Comparison of ENCODE assay signal across 20 mouse cellular contexts in the genomic region with DNA sequence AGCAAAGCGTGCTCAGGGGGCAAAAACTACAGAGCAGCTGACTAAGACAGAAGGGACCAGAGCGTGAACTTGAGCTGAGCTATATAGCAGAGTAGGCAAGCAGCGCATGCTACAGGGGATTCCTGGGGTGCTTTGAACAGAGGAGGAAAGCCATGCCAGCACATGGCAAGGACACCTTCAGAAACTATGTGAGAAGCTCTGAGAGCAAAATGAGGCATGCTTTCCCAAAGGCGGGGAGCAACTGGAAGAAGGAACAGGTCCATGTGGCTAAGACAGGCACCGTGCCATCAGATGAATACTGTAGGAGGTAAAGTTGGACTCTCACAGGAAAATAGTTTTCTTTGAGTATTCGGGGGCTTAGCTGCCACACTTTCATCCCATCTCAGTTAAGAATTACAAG.
"Had no signal": no experiment of that assay in that cellular context is flagged by ENCODE, and none has a peak within 500 bp of the region (broad histone marks: within the 10 kb centered on the region; RNA-seq: fewer than 3 reads in every experiment).

No protein-coding gene starts in this region.

- H3K9me3 ChIP-seq: kidney, embryonic 15.5 days; limb, embryonic 13.5 days; liver, embryonic 13.5 days; midbrain, embryonic 13.5 days; neural tube, embryonic 13.5 days; stomach, embryonic 15.5 days had no signal

- H3K9ac ChIP-seq: kidney, embryonic 15.5 days; limb, embryonic 13.5 days; liver, embryonic 13.5 days; midbrain, embryonic 13.5 days; neural tube, embryonic 13.5 days; stomach, embryonic 15.5 days had no signal

- H3K36me3 ChIP-seq: kidney, embryonic 15.5 days; liver, embryonic 13.5 days; midbrain, embryonic 13.5 days; neural tube, embryonic 13.5 days; stomach, embryonic 15.5 days had no signal

- ATAC-seq: midbrain, embryonic 13.5 days; midbrain, embryonic 16.5 days had no signal

- H3K4me3 ChIP-seq: kidney, embryonic 15.5 days; limb, embryonic 13.5 days; liver, embryonic 13.5 days; midbrain, embryonic 13.5 days; myocyte; neural tube, embryonic 13.5 days; stomach, embryonic 15.5 days had no signal

- H3K27me3 ChIP-seq: kidney, embryonic 15.5 days; limb, embryonic 13.5 days; liver, embryonic 13.5 days; midbrain, embryonic 13.5 days; neural tube, embryonic 13.5 days; stomach, embryonic 15.5 days had no signal

- DNase-seq: kidney, adult 8-10 months; kidney, postnatal 10 days; kidney, postnatal 36 days; layer of hippocampus, postnatal 36 days; left cerebral cortex, postnatal 4 days; liver, embryonic 13.5 days; lung, adult 2 months; lung, postnatal 14 days; lung, postnatal 4 days; retina, postnatal 1 day; right cerebral cortex, postnatal 25 days; spleen, adult 18-20 months; thymus, postnatal 25 days had no signal

- H3K27ac ChIP-seq: kidney, embryonic 15.5 days; limb, embryonic 13.5 days; liver, embryonic 13.5 days; midbrain, embryonic 13.5 days; neural tube, embryonic 13.5 days; stomach, embryonic 15.5 days had no signal

- H3K4me2 ChIP-seq: kidney, embryonic 15.5 days; limb, embryonic 13.5 days; liver, embryonic 13.5 days; midbrain, embryonic 13.5 days; neural tube, embryonic 13.5 days; stomach, embryonic 15.5 days had no signal
